Mouse (Mus musculus) midbrain, embryonic 14.5 days (tissue): Measurements from ENCODE around the gene Rpe65. TPM values are rescaled to one million over a fixed set of nuclear protein-coding genes. Genes with fewer than 3 reads are reported as not detected.
A peak's percentile ranks its signal among the peaks of the same experiment; 100 is the strongest.

Source experiments
- ATAC-seq: fragments of 200-750 bp; cut with Nextera tagmentation; 2 replicates; pipeline ENCODE4 v1.8.0; 2017; ENCODE audit warnings: moderate number of reproducible peaks, moderate library complexity; ENCODE audit not compliant: low FRiP score, low TSS enrichment
- DNase-seq: peaks from one replicate; pipeline ENCODE4 v3.0.0-alpha.2; 2015
- H3K27ac ChIP-seq: fragments of 300-500 bp; sonication (generic); replicated peaks from 2 replicates; pipeline ENCODE4 v1.5.1; 2014; ENCODE audit warnings: mild to moderate bottlenecking, low read depth, low read length, moderate library complexity
- H3K27me3 ChIP-seq: fragments of 300-500 bp; sonication (generic); 2 replicates; pipeline ENCODE4 v1.6.1; 2014; ENCODE audit warnings: low read length, control low read depth, mixed read lengths; ENCODE audit not compliant: control insufficient read depth, insufficient read depth
- H3K36me3 ChIP-seq: fragments of 300-500 bp; sonication (generic); 2 replicates; pipeline ENCODE4 v1.6.1; 2014; ENCODE audit warnings: low read length, control low read depth; ENCODE audit not compliant: control insufficient read depth, insufficient read depth
- H3K4me1 ChIP-seq: fragments of 300-500 bp; sonication (generic); 2 replicates; pipeline ENCODE4 v1.6.1; 2014; ENCODE audit warnings: mild to moderate bottlenecking, antibody characterized with exemption, low read length, control low read depth; ENCODE audit not compliant: control insufficient read depth, insufficient read depth
- H3K4me2 ChIP-seq: fragments of 300-500 bp; sonication (generic); 2 replicates; pipeline ENCODE4 v1.6.1; 2014; ENCODE audit warnings: mild to moderate bottlenecking, low read length, moderate library complexity
- H3K4me3 ChIP-seq: fragments of 300-500 bp; sonication (generic); replicated peaks from 2 replicates; pipeline ENCODE4 v1.5.1; 2014; ENCODE audit warnings: low read depth, low read length
- H3K9ac ChIP-seq: fragments of 300-500 bp; sonication (generic); replicated peaks from 2 replicates; pipeline ENCODE4 v1.6.1; 2014; ENCODE audit warnings: mild to moderate bottlenecking, low read length, moderate library complexity
- H3K9me3 ChIP-seq: fragments of 300-500 bp; sonication (generic); 2 replicates; pipeline ENCODE4 v1.6.1; 2016; ENCODE audit warnings: low read length, control low read depth, mixed read lengths; ENCODE audit not compliant: control insufficient read depth
- WGBS: fragments of 180-500 bp; shearing (Covaris S2); extraction: QIAGEN DNeasy Blood & Tissue Kit; methylation state at CpG from one replicate; pipeline ENCODE4 v1.1.7; 2014; 5-methylcytosine and 5-hydroxymethylcytosine counted together
- polyA plus RNA-seq: library from polyadenylated mRNA; unstranded; fragments of >200 nt; fragmentation: Nextera tagmentation; extraction: Ambion mirVana; gene quantifications from 2 replicates; pipeline ENCODE4 v1.2.1, GENCODE M21; 2014

Gene Rpe65
- polyA plus RNA-seq = 0.17 TPM in 1 of 2 replicates, not detected in the other

GRCm38 (mm10) chr3:159598875-159599274 lies at the start of gene Rpe65:
TSS of gene Rpe65 (plus strand) at chr3:159599175.
- Histone ChIP-seq H3K4me1 (no peaks in the 10 kb centered on the region), H3K4me3 (no peak within 1 kb of the TSS), H3K27ac (no peak within 1 kb of the TSS), H3K36me3 (no peaks in the 10 kb centered on the region), H3K4me2 (no peak within 1 kb of the TSS), H3K9ac (no peak within 1 kb of the TSS), H3K9me3 (no peaks in the 10 kb centered on the region), H3K27me3 (no peaks in the 10 kb centered on the region)
- ATAC-seq = no peak
- no peak for DNase-seq
- 66% methylated on average over 1 of the region's 1 CpGs for WGBS

DNA sequence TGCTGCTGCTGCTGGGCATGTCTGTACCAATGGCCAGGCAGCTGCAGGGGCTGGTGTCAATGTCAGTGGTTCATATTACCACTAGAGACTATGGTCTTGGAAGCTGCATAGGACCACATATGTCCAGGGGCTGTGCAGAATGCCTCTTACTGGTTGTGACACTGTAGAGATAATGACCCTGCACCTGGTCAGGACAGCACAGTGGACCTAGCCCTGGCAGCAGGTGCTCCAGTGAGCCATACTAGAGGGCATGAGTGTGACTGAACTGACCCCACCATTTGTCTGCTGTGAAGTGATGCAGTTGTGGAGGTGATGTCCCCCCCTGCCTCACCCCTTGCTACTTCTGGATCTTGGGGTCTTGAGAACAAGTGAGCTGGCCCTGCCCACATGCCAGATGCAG lies 48.8 kb upstream of the Rpe65 start:
- Histone ChIP-seq H3K4me2 (no peak overlapping the region), H3K9ac (no peak overlapping the region), H3K9me3 (no peaks in the 10 kb centered on the region), H3K4me1 (no peaks in the 10 kb centered on the region), H3K27me3 (no peaks in the 10 kb centered on the region), H3K36me3 (no peaks in the 10 kb centered on the region), H3K27ac (no peak overlapping the region), H3K4me3 (no peak overlapping the region)
- ATAC-seq = peak; percentile 34; the same call in 1 of the 2 replicates
- DNase-seq = no peak

DNA sequence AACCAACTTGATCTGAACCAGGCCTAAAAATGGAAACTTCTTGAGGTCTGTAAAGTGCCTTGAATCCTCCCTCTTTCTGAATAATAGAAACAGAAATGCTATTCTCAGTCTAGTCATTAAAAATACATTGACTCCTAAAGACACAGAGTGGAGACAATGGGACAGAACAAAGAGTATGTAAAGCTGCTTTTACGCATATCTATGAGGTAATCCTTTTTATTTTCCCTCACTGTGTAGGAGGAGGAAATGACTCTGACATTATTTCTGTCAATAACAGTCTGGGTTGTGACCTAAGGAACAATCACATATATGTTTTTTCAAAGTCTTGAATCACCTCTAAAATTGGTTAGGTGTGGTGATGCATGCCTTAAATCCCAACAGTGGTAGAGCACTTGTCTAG lies 16.0 kb downstream of the Rpe65 start:
- Histone ChIP-seq H3K4me3 (no peak overlapping the region), H3K27ac (no peak overlapping the region), H3K4me1 (no peaks in the 10 kb centered on the region), H3K9me3 (no peaks in the 10 kb centered on the region), H3K9ac (no peak overlapping the region), H3K27me3 (no peaks in the 10 kb centered on the region), H3K36me3 (no peaks in the 10 kb centered on the region), H3K4me2 (no peak overlapping the region)
- ATAC-seq (no peak), DNase-seq (no peak)
- 57% methylated on average over 1 of the region's 1 CpGs for WGBS

GRCm38 (mm10) chr3:159621026-159621425 lies 22.1 kb downstream of the Rpe65 start:
- Histone ChIP-seq H3K27ac (no peak overlapping the region), H3K9me3 (no peaks in the 10 kb centered on the region), H3K27me3 (no peaks in the 10 kb centered on the region), H3K4me3 (no peak overlapping the region), H3K4me1 (no peaks in the 10 kb centered on the region), H3K9ac (no peak overlapping the region), H3K4me2 (no peak overlapping the region), H3K36me3 (no peaks in the 10 kb centered on the region)
- 82% methylated on average over 1 of the region's 1 CpGs for WGBS
- DNase-seq = no peak
- no peak for ATAC-seq

DNA sequence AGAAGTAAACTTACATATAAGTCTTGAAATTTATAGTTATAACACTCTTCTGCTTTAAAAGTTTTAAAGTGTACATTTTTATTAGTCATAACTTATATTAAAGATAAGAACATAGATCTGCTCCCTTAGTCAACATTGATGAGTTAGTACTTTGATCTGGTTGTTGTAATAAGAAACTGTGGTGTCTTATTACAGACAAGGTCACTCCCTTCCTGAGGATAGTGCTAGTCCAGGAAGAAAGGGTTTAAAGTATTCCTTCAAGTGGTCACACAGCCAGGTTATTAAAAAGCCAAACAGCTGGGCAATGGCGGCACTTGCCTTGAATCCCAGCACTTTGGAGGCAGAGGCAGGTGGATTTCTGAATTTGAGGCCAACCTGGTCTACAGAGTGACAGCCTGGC lies 25.0 kb downstream of the Rpe65 start:
- no peak for DNase-seq
- no peak overlapping the region for H3K9ac ChIP-seq

GRCm38 (mm10) chr3:159660741-159661140 lies 61.8 kb downstream of the Rpe65 start:
- DNase-seq (no peak), ATAC-seq (no peak)
- no peaks in the 10 kb centered on the region for H3K27me3 ChIP-seq
- no peak overlapping the region for H3K27ac ChIP-seq
- 77% methylated on average over 1 of the region's 1 CpGs for WGBS
- H3K36me3 ChIP-seq = no peaks in the 10 kb centered on the region
- H3K4me2 ChIP-seq = no peak overlapping the region
- H3K9me3 ChIP-seq = no peaks in the 10 kb centered on the region
- H3K9ac ChIP-seq = no peak overlapping the region
- no peaks in the 10 kb centered on the region for H3K4me1 ChIP-seq
- no peak overlapping the region for H3K4me3 ChIP-seq

More for the DNA sequence above, 25.0 kb downstream of the Rpe65 start:
- no peak for ATAC-seq
- Histone ChIP-seq H3K36me3 (no peaks in the 10 kb centered on the region), H3K27ac (no peak overlapping the region), H3K4me3 (no peak overlapping the region), H3K27me3 (no peaks in the 10 kb centered on the region), H3K4me1 (no peaks in the 10 kb centered on the region), H3K4me2 (no peak overlapping the region), H3K9me3 (no peaks in the 10 kb centered on the region)
- 89% methylated on average over 1 of the region's 1 CpGs for WGBS

- DNase-seq = peak; percentile 46
- ATAC-seq = no peak; the same call in 1 of the 2 replicates
- Histone ChIP-seq H3K9ac (no peak overlapping the region), H3K4me1 (no peaks in the 10 kb centered on the region), H3K9me3 (no peaks in the 10 kb centered on the region), H3K27me3 (no peaks in the 10 kb centered on the region), H3K27ac (no peak overlapping the region), H3K4me3 (no peak overlapping the region), H3K36me3 (no peaks in the 10 kb centered on the region), H3K4me2 (no peak overlapping the region)
- 42% methylated on average over 1 of the region's 1 CpGs for WGBS
These were observed 64.4 kb downstream of the Rpe65 start for GRCm38 (mm10) chr3:159663333-159663732.

Other genes with a start within 250 kb of the Rpe65 start
- gene Depdc1a, start 103.7 kb upstream of the Rpe65 start, polyA plus RNA-seq = 2.2 and 5.2 TPM in 2 replicates
- 59.5 and 104 TPM in 2 replicates for gene Wls, start 240.5 kb downstream of the Rpe65 start, polyA plus RNA-seq